In the genomic region with DNA sequence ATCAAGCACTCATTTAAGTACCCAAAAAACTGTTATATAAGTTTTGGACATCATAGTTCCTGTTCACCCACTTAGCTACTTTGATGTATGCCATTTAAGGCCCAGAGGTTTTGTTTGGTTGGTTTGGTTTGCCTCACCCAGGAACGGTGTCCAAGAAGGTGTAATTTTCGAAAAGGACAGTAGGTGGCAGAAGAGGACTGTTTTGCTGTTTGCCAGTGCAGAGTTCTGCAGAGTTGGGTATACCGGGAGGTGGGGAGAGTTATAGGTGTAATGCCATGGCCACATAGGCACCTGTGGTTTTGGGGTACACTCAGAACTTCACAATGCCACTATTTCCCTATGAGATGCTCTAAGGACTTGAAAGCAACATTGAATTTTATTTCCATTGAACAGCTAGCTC, we compare ENCODE assay signal across 8 mouse cellular contexts. TPM values are rescaled to one million over a fixed set of nuclear protein-coding genes. Genes with fewer than 3 reads are reported as not detected.
DNase-seq lines count a peak whose midpoint lies in the region; ATAC-seq lines count a peak whose summit lies in the region.

No protein-coding gene starts in this region.

- H3K4me3 ChIP-seq in forebrain, embryonic 12.5 days (replicated peaks), result no peak overlapping the region
- H3K4me3 ChIP-seq in hindbrain, embryonic 12.5 days, result no peak overlapping the region

- peak; percentile 46 for DNase-seq in MEL-GATA-1-ER (ENCODE audit: extremely low read depth, low read depth)
- peak; percentile 65 for DNase-seq in c-Kit-positive CD71-positive TER-119-negative erythroid progenitor cells, embryonic 14.5 days (ENCODE audit: low read depth)
- DNase-seq in layer of hippocampus, postnatal 14 days (ENCODE audit: low spot score in 2 of 2), result peak; percentile 74 to 88
- peak; percentile 88 for DNase-seq in lung, postnatal 10 days
- DNase-seq in retina, postnatal 1 day, result peak; percentile 80
- DNase-seq in thymus, postnatal 36 days, result peak; percentile 51 to 58

- WGBS in forebrain, embryonic 12.5 days, result 0% methylated on average over 3 of the region's 3 CpGs
- WGBS in hindbrain, embryonic 12.5 days, result 3% methylated on average over 3 of the region's 3 CpGs

- H3K4me1 ChIP-seq in forebrain, embryonic 12.5 days, result no peaks in the 10 kb centered on the region
- H3K4me1 ChIP-seq in hindbrain, embryonic 12.5 days, result no peaks in the 10 kb centered on the region

- ATAC-seq in forebrain, embryonic 12.5 days (ENCODE audit: low FRiP score), result peak; percentile 69
- ATAC-seq in hindbrain, embryonic 12.5 days (ENCODE audit: low FRiP score), result peak; percentile 79; the same call in 1 of the 2 replicates

- no peaks in the 10 kb centered on the region for H3K9me3 ChIP-seq in forebrain, embryonic 12.5 days
- no peaks in the 10 kb centered on the region for H3K9me3 ChIP-seq in hindbrain, embryonic 12.5 days (replicated peaks)

- H3K27ac ChIP-seq in forebrain, embryonic 12.5 days, result no peak overlapping the region
- no peak overlapping the region for H3K27ac ChIP-seq in hindbrain, embryonic 12.5 days

- no peaks in the 10 kb centered on the region for H3K36me3 ChIP-seq in forebrain, embryonic 12.5 days (replicated peaks)
- H3K36me3 ChIP-seq in hindbrain, embryonic 12.5 days, result no peaks in the 10 kb centered on the region

- H3K27me3 ChIP-seq in forebrain, embryonic 12.5 days, result no peaks in the 10 kb centered on the region
- no peaks in the 10 kb centered on the region for H3K27me3 ChIP-seq in hindbrain, embryonic 12.5 days

- H3K9ac ChIP-seq in forebrain, embryonic 12.5 days, result no peak overlapping the region
- no peak overlapping the region for H3K9ac ChIP-seq in hindbrain, embryonic 12.5 days

- no peak overlapping the region for H3K4me2 ChIP-seq in forebrain, embryonic 12.5 days
- no peak overlapping the region for H3K4me2 ChIP-seq in hindbrain, embryonic 12.5 days (replicated peaks)

RNA-seq across cellular contexts. Expression of a gene that starts 38.7 kb away (rescaled TPM):
- polyA plus RNA-seq in forebrain, embryonic 12.5 days (2016; fragmentation: Nextera tagmentation; extraction: Ambion mirVana), result 0.32 and 0.33 TPM in 2 replicates
- polyA plus RNA-seq in hindbrain, embryonic 12.5 days (2016; fragmentation: Nextera tagmentation; extraction: Ambion mirVana), result 0.21 and 0.25 TPM in 2 replicates
- under 1 TPM; 0.19 to 0.35 TPM for total RNA-seq in layer of hippocampus, postnatal 14 days (2021)

RNA-seq across cellular contexts. Expression of a gene that starts 54.6 kb away (rescaled TPM):
- polyA plus RNA-seq in forebrain, embryonic 12.5 days (2016; fragmentation: Nextera tagmentation; extraction: Ambion mirVana), result 109 TPM in 2 replicates
- 102 and 110 TPM in 2 replicates for polyA plus RNA-seq in hindbrain, embryonic 12.5 days (2016; fragmentation: Nextera tagmentation; extraction: Ambion mirVana)
- total RNA-seq in layer of hippocampus, postnatal 14 days (2021), result 10 to 100 TPM in 1 of 2 experiments, 1 to 10 TPM in 1; 8.8 to 10.3 TPM
